Mouse (Mus musculus) right cerebral cortex, postnatal 25 days (tissue): ENCODE data around the gene Irf7.

Experiments used
- DNase-seq: peaks from one replicate; pipeline ENCODE4 v3.0.0; 2022

Gene Irf7

GRCm38 (mm10) chr7:141265739-141266561 is at the start of gene Irf7:
Gene Irf7, minus strand, starts transcription at chr7:141266481.
- no peak for DNase-seq

GRCm38 (mm10) chr7:141315974-141316373 is 49.7 kb upstream of the Irf7 start:
- DNase-seq: peak; percentile 41

- no peak for DNase-seq
These were observed 48.8 kb upstream of the Irf7 start for GRCm38 (mm10) chr7:141315076-141315475.

GRCm38 (mm10) chr7:141314416-141314815 is 48.1 kb upstream of the Irf7 start:
- DNase-seq: no peak

- DNase-seq: no peak
These were observed 38.3 kb upstream of the Irf7 start for GRCm38 (mm10) chr7:141304537-141304936.

- no peak for DNase-seq
These were observed 36.5 kb upstream of the Irf7 start for GRCm38 (mm10) chr7:141302702-141303268.

- no peak for DNase-seq
These were observed 35.1 kb upstream of the Irf7 start for GRCm38 (mm10) chr7:141301386-141301785.

- no peak for DNase-seq
These were observed 32.9 kb upstream of the Irf7 start for GRCm38 (mm10) chr7:141299175-141299574.

GRCm38 (mm10) chr7:141297926-141298650 is 31.8 kb upstream of the Irf7 start:
- DNase-seq: no peak

- no peak for DNase-seq
These were observed 28.2 kb upstream of the Irf7 start for GRCm38 (mm10) chr7:141294479-141294878.

- no peak for DNase-seq
These were observed 27.7 kb upstream of the Irf7 start for GRCm38 (mm10) chr7:141293852-141294471.

GRCm38 (mm10) chr7:141292583-141293388 is 26.5 kb upstream of the Irf7 start:
- DNase-seq: no peak

- DNase-seq: no peak
These were observed 25.8 kb upstream of the Irf7 start, which contains the start of gene Drd4 for GRCm38 (mm10) chr7:141291921-141292582. Gene Drd4, plus strand, starts transcription at chr7:141292006.

- DNase-seq: no peak
These were observed 21.8 kb upstream of the Irf7 start for GRCm38 (mm10) chr7:141288042-141288441.

- DNase-seq: no peak
These were observed 16.5 kb upstream of the Irf7 start for GRCm38 (mm10) chr7:141282756-141283155.

GRCm38 (mm10) chr7:141281442-141281841 is 15.2 kb upstream of the Irf7 start:
- DNase-seq: no peak

GRCm38 (mm10) chr7:141278766-141279590 is 12.7 kb upstream of the Irf7 start, which contains the start of gene Sct:
Gene Sct, minus strand, starts transcription at chr7:141279133.
- DNase-seq: no peak

- DNase-seq: no peak
These were observed 11.7 kb upstream of the Irf7 start for GRCm38 (mm10) chr7:141277701-141278678.

- no peak for DNase-seq
These were observed 10.3 kb upstream of the Irf7 start, which contains the start of gene Cdhr5 for GRCm38 (mm10) chr7:141276546-141276945. Gene Cdhr5, minus strand, starts transcription at chr7:141276786.
